8 mouse cellular contexts compared by ENCODE assay signal in genomic region chr2:30132801-30133612, GRCm38 (mm10). TPM values are rescaled to one million over a fixed set of nuclear protein-coding genes. Genes with fewer than 3 reads are reported as not detected.
DNase-seq lines count a peak whose midpoint lies in the region; ATAC-seq and TF ChIP-seq lines count a peak whose summit lies in the region.

No protein-coding gene starts in this region.

- H3K27me3 ChIP-seq in hindbrain, embryonic 10.5 days (ENCODE audit: insufficient read depth, poor library complexity, severe bottlenecking) = no peaks in the 10 kb centered on the region
- H3K27me3 ChIP-seq in limb, embryonic 14.5 days (ENCODE audit: control insufficient read depth, insufficient read depth, low read length) = no peaks in the 10 kb centered on the region
- no peaks in the 10 kb centered on the region for H3K27me3 ChIP-seq in midbrain, embryonic 16.5 days (ENCODE audit: control insufficient read depth, insufficient read depth, low read depth, low read length)

- H3K9ac ChIP-seq in limb, embryonic 14.5 days (ENCODE audit: low read depth, low read length, severe bottlenecking) = peak overlapping the region; percentile 77
- H3K9ac ChIP-seq in midbrain, embryonic 16.5 days (ENCODE audit: low read depth, low read length) = peak overlapping the region; percentile 74

- TF ChIP-seq POLR2A in embryonic fibroblast, embryonic 13.5 days (IDR thresholded peaks at IDR 0.05; ENCODE audit: low read depth, low read length) = no peak
- TF ChIP-seq POLR2A in limb, embryonic 14.5 days (IDR thresholded peaks at IDR 0.05; ENCODE audit: borderline replicate concordance, extremely low read depth, insufficient read depth, insufficient read length) = no peak

- peak overlapping the region; percentile 87 for H3K4me3 ChIP-seq in embryonic fibroblast, embryonic 13.5 days (ENCODE audit: insufficient read depth, low read length)
- H3K4me3 ChIP-seq in hindbrain, embryonic 10.5 days = peak overlapping the region; percentile 97
- peak overlapping the region; percentile 87 for H3K4me3 ChIP-seq in limb, embryonic 14.5 days (replicated peaks; ENCODE audit: low read length)
- peak overlapping the region; percentile 79 for H3K4me3 ChIP-seq in midbrain, embryonic 16.5 days (ENCODE audit: low read depth, low read length)

- H3K4me2 ChIP-seq in limb, embryonic 14.5 days (replicated peaks; ENCODE audit: low read depth, low read length, severe bottlenecking) = peak overlapping the region; percentile 96
- H3K4me2 ChIP-seq in midbrain, embryonic 16.5 days (ENCODE audit: low read length) = peak overlapping the region; percentile 93

- peak; percentile 10; the same call in 1 of the 2 replicates for ATAC-seq in limb, embryonic 14.5 days (ENCODE audit: low FRiP score, low read depth)
- no peak for ATAC-seq in midbrain, embryonic 16.5 days
- ATAC-seq in inflammation-experienced regulatory T-cells, adult 6 months = no peak

- H3K36me3 ChIP-seq in hindbrain, embryonic 10.5 days = peaks cover 29% of the 10 kb centered on the region
- peaks cover 29% of the 10 kb centered on the region for H3K36me3 ChIP-seq in limb, embryonic 14.5 days (ENCODE audit: control insufficient read depth, insufficient read depth, low read length)
- peaks cover 12% of the 10 kb centered on the region for H3K36me3 ChIP-seq in midbrain, embryonic 16.5 days (ENCODE audit: control insufficient read depth, insufficient read depth, low read length)

- H3K4me1 ChIP-seq in embryonic fibroblast, embryonic 13.5 days (ENCODE audit: control insufficient read depth, insufficient read depth, low read length) = peaks cover 2% of the 10 kb centered on the region; the same call in 1 of the 2 replicates
- H3K4me1 ChIP-seq in hindbrain, embryonic 10.5 days (replicated peaks) = peaks cover 26% of the 10 kb centered on the region
- H3K4me1 ChIP-seq in limb, embryonic 14.5 days (ENCODE audit: control insufficient read depth, insufficient read depth, low read length) = peaks cover 21% of the 10 kb centered on the region
- H3K4me1 ChIP-seq in midbrain, embryonic 16.5 days (ENCODE audit: control insufficient read depth, insufficient read depth, low read length) = peaks cover 22% of the 10 kb centered on the region

- no peak for TF ChIP-seq CTCF in embryonic fibroblast, embryonic 13.5 days (IDR thresholded peaks at IDR 0.05; ENCODE audit: borderline replicate concordance, insufficient read depth, low read length)

- H3K9me3 ChIP-seq in hindbrain, embryonic 10.5 days = no peaks in the 10 kb centered on the region
- H3K9me3 ChIP-seq in limb, embryonic 14.5 days (ENCODE audit: control insufficient read depth, low read length) = no peaks in the 10 kb centered on the region
- no peaks in the 10 kb centered on the region for H3K9me3 ChIP-seq in midbrain, embryonic 16.5 days (replicated peaks; ENCODE audit: control insufficient read depth, low read length, poor library complexity, severe bottlenecking)

- 29% methylated on average over 16 of the region's 16 CpGs for WGBS in hindbrain, embryonic 10.5 days
- 17% methylated on average over 16 of the region's 16 CpGs for WGBS in limb, embryonic 14.5 days
- WGBS in midbrain, embryonic 16.5 days = 23% methylated on average over 16 of the region's 16 CpGs

- peak overlapping the region; percentile 69 for H3K27ac ChIP-seq in embryonic fibroblast, embryonic 13.5 days (ENCODE audit: insufficient read depth, low read length)
- H3K27ac ChIP-seq in hindbrain, embryonic 10.5 days = peak overlapping the region; percentile 94
- peak overlapping the region; percentile 61 for H3K27ac ChIP-seq in limb, embryonic 14.5 days (replicated peaks; ENCODE audit: low read depth, low read length)
- peak overlapping the region; percentile 83 for H3K27ac ChIP-seq in midbrain, embryonic 16.5 days (ENCODE audit: low read length)

- peak; percentile 31 for DNase-seq in ovary, postnatal 14 days (ENCODE audit: low spot score)
- DNase-seq in ovary, postnatal 36 days (ENCODE audit: low spot score) = no peak
- DNase-seq in hindbrain, embryonic 10.5 days (ENCODE audit: low spot score) = no peak
- peak; percentile 43 for DNase-seq in limb, embryonic 14.5 days (ENCODE audit: low spot score)
- no peak for DNase-seq in cerebellum, adult 8-10 months

RNA-seq across cellular contexts. Expression of gene Tbc1d13, which starts 0.5 kb away (rescaled TPM):
- polyA plus RNA-seq in embryonic fibroblast, embryonic 13.5 days (2011; ENCODE audit: insufficient read length, low read depth, missing spikeins) = 39.8 and 41.0 TPM in 2 replicates
- polyA plus RNA-seq in hindbrain, embryonic 10.5 days (2016; fragmentation: Nextera tagmentation; extraction: Ambion mirVana) = 6.9 and 10.2 TPM in 2 replicates
- polyA plus RNA-seq in limb, embryonic 14.5 days (2012; rRNA removed) = 49.9 and 62.9 TPM in 2 replicates
- polyA plus RNA-seq in limb, embryonic 14.5 days (2014; fragmentation: Nextera tagmentation; extraction: Ambion mirVana) = 10.4 and 10.7 TPM in 2 replicates
- polyA plus RNA-seq in midbrain, embryonic 16.5 days (2015; fragmentation: Nextera tagmentation; extraction: Ambion mirVana) = 11.8 and 14.3 TPM in 2 replicates
- polyA plus RNA-seq in inflammation-experienced regulatory T-cells, adult 6 months (2017; shearing (Covaris generic)) = 1 to 10 TPM; 6.5 to 9.0 (median 8.8) TPM

RNA-seq across cellular contexts. Expression of gene Zer1, which starts 8.6 kb away (rescaled TPM):
- 15.2 and 21.4 TPM in 2 replicates for polyA plus RNA-seq in embryonic fibroblast, embryonic 13.5 days (2011; ENCODE audit: insufficient read length, low read depth, missing spikeins)
- polyA plus RNA-seq in hindbrain, embryonic 10.5 days (2016; fragmentation: Nextera tagmentation; extraction: Ambion mirVana) = 6.5 and 8.7 TPM in 2 replicates
- polyA plus RNA-seq in limb, embryonic 14.5 days (2012; rRNA removed) = 60.3 and 79.9 TPM in 2 replicates
- 9.7 and 11.0 TPM in 2 replicates for polyA plus RNA-seq in limb, embryonic 14.5 days (2014; fragmentation: Nextera tagmentation; extraction: Ambion mirVana)
- 13.1 and 13.5 TPM in 2 replicates for polyA plus RNA-seq in midbrain, embryonic 16.5 days (2015; fragmentation: Nextera tagmentation; extraction: Ambion mirVana)
- 10 to 100 TPM in 2 of 3 experiments, 1 to 10 TPM in 1; 9.1 to 29.1 (median 14.0) TPM for polyA plus RNA-seq in inflammation-experienced regulatory T-cells, adult 6 months (2017; shearing (Covaris generic))

RNA-seq across cellular contexts. Expression of gene Endog, which starts 38.3 kb away (rescaled TPM):
- polyA plus RNA-seq in embryonic fibroblast, embryonic 13.5 days (2011; ENCODE audit: insufficient read length, low read depth, missing spikeins) = 4.7 and 6.2 TPM in 2 replicates
- 15.9 and 17.5 TPM in 2 replicates for polyA plus RNA-seq in hindbrain, embryonic 10.5 days (2016; fragmentation: Nextera tagmentation; extraction: Ambion mirVana)
- polyA plus RNA-seq in limb, embryonic 14.5 days (2012; rRNA removed) = 18.5 and 24.7 TPM in 2 replicates
- 20.9 and 22.6 TPM in 2 replicates for polyA plus RNA-seq in limb, embryonic 14.5 days (2014; fragmentation: Nextera tagmentation; extraction: Ambion mirVana)
- polyA plus RNA-seq in midbrain, embryonic 16.5 days (2015; fragmentation: Nextera tagmentation; extraction: Ambion mirVana) = 22.6 and 27.0 TPM in 2 replicates
- polyA plus RNA-seq in inflammation-experienced regulatory T-cells, adult 6 months (2017; shearing (Covaris generic)) = 1 to 10 TPM; 1.5 to 3.4 (median 3.4) TPM

RNA-seq across cellular contexts. Expression of gene Zdhhc12, which starts 39.6 kb away (rescaled TPM):
- 26.8 and 30.5 TPM in 2 replicates for polyA plus RNA-seq in embryonic fibroblast, embryonic 13.5 days (2011; ENCODE audit: insufficient read length, low read depth, missing spikeins)
- 37.6 and 41.5 TPM in 2 replicates for polyA plus RNA-seq in hindbrain, embryonic 10.5 days (2016; fragmentation: Nextera tagmentation; extraction: Ambion mirVana)
- polyA plus RNA-seq in limb, embryonic 14.5 days (2012; rRNA removed) = 53.2 and 68.8 TPM in 2 replicates
- polyA plus RNA-seq in limb, embryonic 14.5 days (2014; fragmentation: Nextera tagmentation; extraction: Ambion mirVana) = 21.9 and 23.2 TPM in 2 replicates
- polyA plus RNA-seq in midbrain, embryonic 16.5 days (2015; fragmentation: Nextera tagmentation; extraction: Ambion mirVana) = 21.1 and 26.9 TPM in 2 replicates
- 10 to 100 TPM; 30.9 to 38.9 (median 31.7) TPM for polyA plus RNA-seq in inflammation-experienced regulatory T-cells, adult 6 months (2017; shearing (Covaris generic))

RNA-seq across cellular contexts. Expression of gene Spout1, which starts 45.3 kb away (rescaled TPM):
- polyA plus RNA-seq in embryonic fibroblast, embryonic 13.5 days (2011; ENCODE audit: insufficient read length, low read depth, missing spikeins) = 20.7 and 22.8 TPM in 2 replicates
- 79.7 and 87.6 TPM in 2 replicates for polyA plus RNA-seq in hindbrain, embryonic 10.5 days (2016; fragmentation: Nextera tagmentation; extraction: Ambion mirVana)
- 69.1 and 73.7 TPM in 2 replicates for polyA plus RNA-seq in limb, embryonic 14.5 days (2012; rRNA removed)
- polyA plus RNA-seq in limb, embryonic 14.5 days (2014; fragmentation: Nextera tagmentation; extraction: Ambion mirVana) = 75.6 and 79.9 TPM in 2 replicates
- 63.0 and 67.3 TPM in 2 replicates for polyA plus RNA-seq in midbrain, embryonic 16.5 days (2015; fragmentation: Nextera tagmentation; extraction: Ambion mirVana)
- 10 to 100 TPM; 22.8 to 37.1 (median 34.9) TPM for polyA plus RNA-seq in inflammation-experienced regulatory T-cells, adult 6 months (2017; shearing (Covaris generic))

Comparison
In these comparisons a context has a peak if more than half of its experiments do, and no peak if none do; other contexts are left out.
1. DNase-seq: peak in ovary, postnatal 14 days (single experiment) and limb, embryonic 14.5 days (single experiment); none in ovary, postnatal 36 days (single experiment), hindbrain, embryonic 10.5 days (single experiment) and cerebellum, adult 8-10 months (single experiment).
2. Peak in every context shown above with its lines, with median percentiles within 50 percentile points of each other: H3K27ac ChIP-seq and H3K4me3 ChIP-seq.